Mouse (Mus musculus) layer of hippocampus, postnatal 14 days (tissue): ENCODE results near the gene Gpr62. TPM values are rescaled to one million over a fixed set of nuclear protein-coding genes. Genes with fewer than 3 reads are reported as not detected.

Experiments used
- DNase-seq, 2 experiments: peaks; one replicate each; pipeline ENCODE4 v3.0.0; 2021 to 2022; ENCODE audit warnings: low spot score in 2 of 2, mixed read lengths in 1 of 2
- total RNA-seq, 2 experiments: library from RNA; stranded (reverse); gene quantifications; 2 replicates each; pipeline ENCODE4 v1.2.3; 2021

Gpr62 gene
- total RNA-seq, 2 experiments from 2014 or later: 7.1 to 7.4 TPM

GRCm38 (mm10) chr9:106475663-106476001 is 9.9 kb upstream of the Gpr62 start, which contains the start of gene Rrp9:
Rrp9 (plus strand) TSS chr9:106475963.
- no peak for DNase-seq

- no peak for DNase-seq
Observed at GRCm38 (mm10) chr9:106475046-106475445, 9.3 kb upstream of the Gpr62 start.

- DNase-seq: no peak
Observed at GRCm38 (mm10) chr9:106474456-106474855, 8.7 kb upstream of the Gpr62 start.

- DNase-seq: no peak
Observed at GRCm38 (mm10) chr9:106473753-106474105, 8.0 kb upstream of the Gpr62 start.

GRCm38 (mm10) chr9:106473081-106473752 is 7.5 kb upstream of the Gpr62 start:
- DNase-seq: no peak

DNA sequence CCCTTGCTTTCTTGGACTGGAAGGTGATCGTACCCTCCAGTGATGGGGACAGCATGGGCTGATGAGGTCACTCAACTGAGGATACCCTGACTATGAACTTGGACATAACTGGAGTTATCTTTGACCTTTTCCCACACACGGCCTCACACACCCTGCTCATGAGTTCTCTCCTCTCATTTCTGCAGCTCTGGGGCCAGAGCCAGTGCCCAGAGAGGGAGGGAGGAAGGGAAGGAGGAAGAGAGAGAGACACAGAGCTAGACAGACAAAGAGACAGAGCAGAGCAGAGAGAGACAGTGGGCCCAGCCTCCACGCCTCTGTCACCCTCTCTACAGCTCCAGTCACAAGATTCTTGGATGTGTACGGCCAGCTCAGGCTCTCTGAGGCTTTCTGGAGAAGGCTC is 6.6 kb upstream of the Gpr62 start:
- no peak for DNase-seq

- no peak for DNase-seq
Observed at GRCm38 (mm10) chr9:106471892-106472291, 6.2 kb upstream of the Gpr62 start.

DNA sequence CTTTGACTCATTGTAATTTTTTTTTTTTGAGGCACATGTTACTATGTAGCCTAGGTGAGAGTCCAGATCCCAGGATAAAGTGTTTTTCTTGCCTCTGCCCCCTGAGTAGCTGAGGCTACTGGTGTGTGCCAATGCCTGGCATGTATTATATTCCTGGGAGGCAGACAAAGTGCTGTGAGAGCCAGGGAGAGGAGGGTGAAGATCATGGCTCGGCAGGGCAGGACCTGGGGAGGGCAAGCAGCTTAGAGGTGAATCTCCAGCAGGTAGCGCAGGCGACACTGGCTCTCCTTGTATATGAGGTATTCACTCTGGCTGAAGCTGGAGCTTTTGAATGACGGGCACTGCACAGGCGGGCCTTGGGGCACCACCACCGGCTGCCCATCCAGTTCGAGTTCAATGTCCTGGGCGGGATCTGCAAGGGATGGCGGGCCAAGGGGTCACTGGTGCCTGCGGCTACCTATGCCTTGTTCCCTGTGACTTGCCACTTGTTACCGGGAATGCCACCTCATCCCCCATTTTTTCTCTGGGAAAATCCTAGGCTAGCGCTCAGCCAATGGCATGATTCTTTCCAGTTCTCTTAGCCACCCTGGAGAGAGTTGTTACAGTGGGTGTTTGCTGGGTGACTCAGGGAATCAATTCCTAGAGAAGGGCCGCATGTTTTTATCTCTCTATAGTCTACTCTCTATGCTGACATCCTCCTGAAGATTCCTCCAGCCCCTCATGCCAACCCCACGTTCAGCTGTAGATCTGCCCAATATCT is 5.4 kb upstream of the Gpr62 start:
- DNase-seq: no peak

DNA sequence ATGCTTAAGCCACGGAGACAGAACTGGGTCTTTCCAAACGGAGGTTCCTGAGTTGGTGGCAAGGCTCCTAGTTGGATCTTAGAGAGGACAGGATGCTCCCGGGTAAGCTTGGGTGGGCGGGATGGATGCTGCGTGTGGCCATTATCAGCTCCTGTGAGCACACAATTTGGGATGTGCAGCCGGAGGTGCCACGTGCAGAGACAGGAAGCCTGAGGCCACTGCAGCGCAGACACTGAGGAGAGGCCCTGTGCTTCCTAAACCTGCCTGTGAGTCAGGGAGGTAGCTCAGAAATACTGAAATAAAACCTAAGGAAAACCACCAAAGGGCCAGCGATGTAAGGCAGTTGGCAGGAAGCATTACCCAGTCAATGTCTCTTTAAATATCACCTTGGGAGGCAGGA is 4.0 kb upstream of the Gpr62 start:
- DNase-seq: no peak

- no peak for DNase-seq
Observed at GRCm38 (mm10) chr9:106469317-106469716, 3.6 kb upstream of the Gpr62 start.

GRCm38 (mm10) chr9:106467746-106468145 is 2.0 kb upstream of the Gpr62 start:
- DNase-seq: no peak

GRCm38 (mm10) chr9:106466721-106467120 is 983 bp upstream of the Gpr62 start:
- no peak for DNase-seq

GRCm38 (mm10) chr9:106464751-106465541 is 792 bp downstream of the Gpr62 start:
- peak; percentile 73 to 81 for DNase-seq

DNA sequence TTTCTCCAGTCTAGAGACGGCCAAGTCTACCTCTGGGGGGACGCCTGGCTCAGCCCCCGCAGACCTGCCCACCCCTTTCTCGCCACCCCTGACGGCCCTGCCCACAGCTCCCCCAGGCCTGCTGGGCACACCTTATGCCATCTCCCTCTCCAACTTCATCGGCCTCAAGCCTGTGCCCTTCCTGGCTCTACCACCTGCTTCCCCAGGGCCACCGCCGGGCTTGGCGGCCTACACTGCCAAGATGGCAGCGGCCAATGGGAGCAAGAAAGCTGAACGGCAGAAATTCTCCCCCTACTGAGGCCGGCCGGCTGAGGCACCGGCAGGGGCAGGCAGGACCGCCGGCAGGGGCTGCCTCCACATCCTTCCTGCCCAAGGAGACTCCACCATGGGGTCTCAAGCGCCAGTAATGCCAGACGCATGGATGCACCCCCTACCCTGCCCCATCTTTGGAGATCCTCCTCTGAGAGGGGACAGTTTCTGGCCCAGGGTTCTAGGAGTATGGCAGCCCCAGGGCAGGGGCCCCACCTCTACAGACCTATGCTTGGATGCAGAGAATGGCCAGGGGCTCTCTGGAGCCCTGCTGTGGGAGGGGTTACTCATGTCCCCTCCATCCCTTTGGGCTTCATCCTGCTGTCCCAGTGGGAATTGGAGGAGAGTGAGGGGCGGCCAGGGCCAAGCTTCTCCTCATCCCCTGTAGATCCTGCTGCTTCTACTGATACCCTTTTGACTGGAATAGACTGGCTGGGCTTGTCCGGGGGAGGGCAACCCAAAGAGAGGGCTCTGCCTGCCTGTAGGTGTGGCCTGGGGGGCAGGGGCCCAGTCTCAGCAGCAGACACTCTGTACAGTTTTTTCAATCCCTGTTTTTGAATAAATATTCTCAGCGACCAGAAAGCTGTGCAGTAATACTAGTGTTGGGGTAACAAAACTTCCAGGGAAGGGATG is 2.3 kb downstream of the Gpr62 start:
- no peak for DNase-seq

DNA sequence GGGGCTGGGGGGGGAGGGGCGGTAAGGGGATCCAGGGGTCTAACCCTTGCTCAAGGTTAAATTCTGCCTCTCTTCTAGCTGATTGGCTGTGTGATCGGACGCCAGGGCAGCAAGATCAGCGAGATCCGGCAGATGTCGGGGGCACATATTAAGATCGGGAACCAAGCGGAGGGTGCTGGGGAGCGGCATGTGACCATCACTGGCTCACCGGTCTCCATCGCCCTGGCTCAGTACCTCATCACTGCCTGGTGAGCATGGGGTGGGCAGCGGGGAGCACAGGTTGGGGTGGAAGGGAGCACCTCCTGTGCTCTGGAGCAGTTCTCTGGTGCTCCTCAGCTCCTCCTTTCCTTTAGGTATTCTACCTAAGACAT is 3.3 kb downstream of the Gpr62 start:
- no peak for DNase-seq

- no peak for DNase-seq
Observed at GRCm38 (mm10) chr9:106461641-106462429, 3.9 kb downstream of the Gpr62 start.

DNA sequence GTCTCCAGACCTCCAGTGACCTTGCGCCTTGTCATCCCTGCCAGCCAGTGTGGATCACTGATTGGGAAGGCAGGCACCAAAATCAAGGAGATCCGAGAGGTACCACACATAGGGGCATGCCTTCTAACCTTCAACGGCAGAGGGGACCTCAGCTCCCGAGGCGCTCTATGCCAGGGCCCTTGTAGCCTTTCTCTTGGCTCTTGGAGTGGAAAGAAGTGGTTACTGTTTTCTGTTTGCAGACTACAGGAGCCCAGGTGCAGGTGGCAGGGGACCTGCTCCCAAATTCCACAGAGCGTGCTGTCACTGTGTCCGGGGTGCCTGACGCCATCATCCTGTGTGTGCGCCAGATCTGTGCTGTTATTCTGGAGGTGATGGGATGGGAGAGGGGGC is 4.7 kb downstream of the Gpr62 start:
- DNase-seq: no peak

- no peak for DNase-seq
Observed at GRCm38 (mm10) chr9:106460401-106461025, 5.2 kb downstream of the Gpr62 start.

DNA sequence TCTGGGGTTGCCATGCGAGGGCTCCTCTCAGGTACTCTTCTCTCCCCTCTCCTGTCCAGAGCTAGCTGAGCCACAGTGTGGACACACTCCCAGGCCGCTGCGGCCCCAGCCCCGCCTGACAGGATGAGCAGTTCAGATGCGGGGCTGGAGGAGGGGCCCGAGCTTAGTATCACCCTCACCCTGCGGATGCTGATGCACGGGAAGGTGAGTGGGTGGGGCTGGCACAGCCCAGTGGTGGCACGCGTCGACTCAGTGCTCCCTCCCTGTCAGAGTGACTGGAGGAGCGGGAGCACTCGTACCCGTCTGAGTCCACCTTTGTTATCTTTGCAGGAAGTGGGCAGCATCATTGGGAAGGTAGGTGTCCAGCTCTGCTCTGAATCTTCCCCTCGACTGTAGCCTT is 5.8 kb downstream of the Gpr62 start:
- no peak for DNase-seq

DNA sequence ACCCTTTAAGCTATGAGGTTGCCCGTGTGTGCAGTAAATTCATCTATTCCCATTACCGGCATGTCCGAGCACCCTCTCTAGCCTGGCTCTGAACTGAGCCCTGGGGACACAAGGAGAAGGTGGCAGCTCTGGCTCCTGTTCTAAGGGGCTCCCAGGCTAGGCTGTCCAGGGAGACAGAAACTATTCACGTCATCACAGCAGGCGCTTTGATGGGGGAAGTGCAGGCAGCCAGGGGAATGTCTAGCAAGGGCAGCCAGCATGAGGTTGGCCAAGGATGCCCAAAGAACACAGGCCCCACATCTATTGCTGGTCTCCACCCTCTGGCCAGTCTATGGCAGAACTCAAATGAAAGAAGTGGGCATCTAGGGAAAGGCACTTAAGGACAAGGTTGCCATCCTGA is 7.8 kb downstream of the Gpr62 start:
- no peak for DNase-seq
